Mouse (Mus musculus): ENCODE data around the gene Leo1. TPM values are rescaled to one million over a fixed set of nuclear protein-coding genes. Genes with fewer than 3 reads are reported as not detected.

Leo1 gene
- polyA plus RNA-seq (2014; fragmentation: Nextera tagmentation; extraction: Ambion mirVana) = 48.5 and 53.2 TPM in 2 replicates

- peak within 1 kb of the TSS; percentile 92 for H3K4me3 ChIP-seq (ENCODE audit: low read depth, low read length)
- DNase-seq (ENCODE audit: low spot score) (peak; percentile 90), ATAC-seq (ENCODE audit: low FRiP score) (peak; percentile 95)
- 1% methylated on average over 44 of the region's 45 CpGs for WGBS
- no peaks in the 10 kb centered on the region for H3K36me3 ChIP-seq (ENCODE audit: control insufficient read depth, insufficient read depth, low read length)
- H3K27ac ChIP-seq (ENCODE audit: low read depth, low read length) = peak within 1 kb of the TSS; percentile 49
- H3K27me3 ChIP-seq (ENCODE audit: control insufficient read depth, insufficient read depth, low read length) = no peaks in the 10 kb centered on the region
- peaks cover 3% of the 10 kb centered on the region; the same call in 1 of the 2 replicates for H3K4me1 ChIP-seq (replicated peaks; ENCODE audit: control insufficient read depth, insufficient read depth, low read length)
- H3K9ac ChIP-seq (ENCODE audit: low read depth, low read length) = peak within 1 kb of the TSS; percentile 92
- peak within 1 kb of the TSS; percentile 83 for H3K4me2 ChIP-seq (replicated peaks; ENCODE audit: low read depth, low read length)
- no peaks in the 10 kb centered on the region for H3K9me3 ChIP-seq (ENCODE audit: control insufficient read depth, low read length)
These were observed at the start of gene Leo1 for GRCm38 (mm10) chr9:75440796-75441666. Gene Leo1, plus strand, starts transcription at chr9:75441524.

GRCm38 (mm10) chr9:75393251-75393650 lies 48.1 kb upstream of the Leo1 start:
- no peak for DNase-seq (ENCODE audit: low spot score)
- WGBS = 77% methylated on average over 12 of the region's 12 CpGs

GRCm38 (mm10) chr9:75395971-75396370 lies 45.4 kb upstream of the Leo1 start:
- ATAC-seq (ENCODE audit: low FRiP score) = no peak
- WGBS = 91% methylated on average over 6 of the region's 6 CpGs
- peaks cover 6% of the 10 kb centered on the region; the same call in 1 of the 2 replicates for H3K36me3 ChIP-seq (ENCODE audit: control insufficient read depth, insufficient read depth, low read length)

More at GRCm38 (mm10) chr9:75393251-75393650, 48.1 kb upstream of the Leo1 start:
- Histone ChIP-seq H3K9ac (ENCODE audit: low read depth, low read length) (no peak overlapping the region), H3K27ac (ENCODE audit: low read depth, low read length) (no peak overlapping the region), H3K4me2 (replicated peaks; ENCODE audit: low read depth, low read length) (no peak overlapping the region), H3K36me3 (ENCODE audit: control insufficient read depth, insufficient read depth, low read length) (peaks cover 10% of the 10 kb centered on the region; the same call in 1 of the 2 replicates), H3K4me3 (ENCODE audit: low read depth, low read length) (no peak overlapping the region), H3K9me3 (ENCODE audit: control insufficient read depth, low read length) (no peaks in the 10 kb centered on the region), H3K4me1 (replicated peaks; ENCODE audit: control insufficient read depth, insufficient read depth, low read length) (no peaks in the 10 kb centered on the region), H3K27me3 (ENCODE audit: control insufficient read depth, insufficient read depth, low read length) (no peaks in the 10 kb centered on the region)
- no peak for ATAC-seq (ENCODE audit: low FRiP score)

GRCm38 (mm10) chr9:75399069-75399468 lies 42.3 kb upstream of the Leo1 start:
- no peaks in the 10 kb centered on the region for H3K9me3 ChIP-seq (ENCODE audit: control insufficient read depth, low read length)
- no peak overlapping the region for H3K27ac ChIP-seq (ENCODE audit: low read depth, low read length)
- ATAC-seq (ENCODE audit: low FRiP score) = no peak
- no peaks in the 10 kb centered on the region for H3K27me3 ChIP-seq (ENCODE audit: control insufficient read depth, insufficient read depth, low read length)
- DNase-seq (ENCODE audit: low spot score) = no peak
- no peak overlapping the region for H3K4me3 ChIP-seq (ENCODE audit: low read depth, low read length)
- no peaks in the 10 kb centered on the region; the same call in 1 of the 2 replicates for H3K4me1 ChIP-seq (replicated peaks; ENCODE audit: control insufficient read depth, insufficient read depth, low read length)
- no peak overlapping the region for H3K9ac ChIP-seq (ENCODE audit: low read depth, low read length)
- H3K4me2 ChIP-seq (replicated peaks; ENCODE audit: low read depth, low read length) = no peak overlapping the region
- WGBS = 94% methylated on average over 4 of the region's 4 CpGs
- peaks cover 6% of the 10 kb centered on the region; the same call in 1 of the 2 replicates for H3K36me3 ChIP-seq (ENCODE audit: control insufficient read depth, insufficient read depth, low read length)

More at GRCm38 (mm10) chr9:75395971-75396370, 45.4 kb upstream of the Leo1 start:
- H3K9me3 ChIP-seq (ENCODE audit: control insufficient read depth, low read length) = no peaks in the 10 kb centered on the region
- no peaks in the 10 kb centered on the region for H3K27me3 ChIP-seq (ENCODE audit: control insufficient read depth, insufficient read depth, low read length)
- no peak overlapping the region for H3K4me2 ChIP-seq (replicated peaks; ENCODE audit: low read depth, low read length)
- H3K4me3 ChIP-seq (ENCODE audit: low read depth, low read length) = no peak overlapping the region
- H3K4me1 ChIP-seq (replicated peaks; ENCODE audit: control insufficient read depth, insufficient read depth, low read length) = no peaks in the 10 kb centered on the region
- H3K9ac ChIP-seq (ENCODE audit: low read depth, low read length) = no peak overlapping the region
- H3K27ac ChIP-seq (ENCODE audit: low read depth, low read length) = no peak overlapping the region
- DNase-seq (ENCODE audit: low spot score) = no peak

GRCm38 (mm10) chr9:75400639-75401038 lies 40.7 kb upstream of the Leo1 start:
- Histone ChIP-seq H3K27me3 (ENCODE audit: control insufficient read depth, insufficient read depth, low read length) (no peaks in the 10 kb centered on the region), H3K4me3 (ENCODE audit: low read depth, low read length) (no peak overlapping the region), H3K9ac (ENCODE audit: low read depth, low read length) (no peak overlapping the region), H3K4me1 (replicated peaks; ENCODE audit: control insufficient read depth, insufficient read depth, low read length) (no peaks in the 10 kb centered on the region; the same call in 1 of the 2 replicates), H3K9me3 (ENCODE audit: control insufficient read depth, low read length) (no peaks in the 10 kb centered on the region), H3K4me2 (replicated peaks; ENCODE audit: low read depth, low read length) (no peak overlapping the region), H3K27ac (ENCODE audit: low read depth, low read length) (no peak overlapping the region), H3K36me3 (ENCODE audit: control insufficient read depth, insufficient read depth, low read length) (peaks cover 6% of the 10 kb centered on the region; the same call in 1 of the 2 replicates)
- no peak for DNase-seq (ENCODE audit: low spot score)
- 85% methylated on average over 5 of the region's 5 CpGs for WGBS
- ATAC-seq (ENCODE audit: low FRiP score) = no peak

- Histone ChIP-seq H3K9me3 (ENCODE audit: control insufficient read depth, low read length) (no peaks in the 10 kb centered on the region), H3K4me2 (replicated peaks; ENCODE audit: low read depth, low read length) (no peak overlapping the region), H3K4me3 (ENCODE audit: low read depth, low read length) (no peak overlapping the region), H3K27me3 (ENCODE audit: control insufficient read depth, insufficient read depth, low read length) (no peaks in the 10 kb centered on the region), H3K4me1 (replicated peaks; ENCODE audit: control insufficient read depth, insufficient read depth, low read length) (no peaks in the 10 kb centered on the region; the same call in 1 of the 2 replicates), H3K36me3 (ENCODE audit: control insufficient read depth, insufficient read depth, low read length) (no peaks in the 10 kb centered on the region), H3K9ac (ENCODE audit: low read depth, low read length) (no peak overlapping the region), H3K27ac (ENCODE audit: low read depth, low read length) (no peak overlapping the region)
- DNase-seq (ENCODE audit: low spot score) (no peak), ATAC-seq (ENCODE audit: low FRiP score) (no peak)
- WGBS = 86% methylated on average over 20 of the region's 20 CpGs
These were observed 39.5 kb upstream of the Leo1 start for GRCm38 (mm10) chr9:75401593-75402504.

- Histone ChIP-seq H3K27me3 (ENCODE audit: control insufficient read depth, insufficient read depth, low read length) (no peaks in the 10 kb centered on the region), H3K9ac (ENCODE audit: low read depth, low read length) (no peak overlapping the region), H3K27ac (ENCODE audit: low read depth, low read length) (no peak overlapping the region), H3K4me1 (replicated peaks; ENCODE audit: control insufficient read depth, insufficient read depth, low read length) (no peaks in the 10 kb centered on the region; the same call in 1 of the 2 replicates), H3K9me3 (ENCODE audit: control insufficient read depth, low read length) (no peaks in the 10 kb centered on the region), H3K4me2 (replicated peaks; ENCODE audit: low read depth, low read length) (no peak overlapping the region), H3K4me3 (ENCODE audit: low read depth, low read length) (no peak overlapping the region), H3K36me3 (ENCODE audit: control insufficient read depth, insufficient read depth, low read length) (no peaks in the 10 kb centered on the region)
- 71% methylated on average over 3 of the region's 3 CpGs for WGBS
- DNase-seq (ENCODE audit: low spot score) (no peak), ATAC-seq (ENCODE audit: low FRiP score) (no peak)
These were observed 37.8 kb upstream of the Leo1 start for GRCm38 (mm10) chr9:75403520-75403919.

GRCm38 (mm10) chr9:75406121-75406520 lies 35.2 kb upstream of the Leo1 start:
- no peaks in the 10 kb centered on the region for H3K27me3 ChIP-seq (ENCODE audit: control insufficient read depth, insufficient read depth, low read length)
- no peak for DNase-seq (ENCODE audit: low spot score)
- H3K9me3 ChIP-seq (ENCODE audit: control insufficient read depth, low read length) = no peaks in the 10 kb centered on the region
- H3K9ac ChIP-seq (ENCODE audit: low read depth, low read length) = no peak overlapping the region
- 91% methylated on average over 2 of the region's 2 CpGs for WGBS
- H3K4me3 ChIP-seq (ENCODE audit: low read depth, low read length) = no peak overlapping the region
- no peaks in the 10 kb centered on the region for H3K36me3 ChIP-seq (ENCODE audit: control insufficient read depth, insufficient read depth, low read length)
- no peak overlapping the region for H3K27ac ChIP-seq (ENCODE audit: low read depth, low read length)
- no peak overlapping the region for H3K4me2 ChIP-seq (replicated peaks; ENCODE audit: low read depth, low read length)
- H3K4me1 ChIP-seq (replicated peaks; ENCODE audit: control insufficient read depth, insufficient read depth, low read length) = no peaks in the 10 kb centered on the region; the same call in 1 of the 2 replicates
- ATAC-seq (ENCODE audit: low FRiP score) = no peak
